Mouse (Mus musculus): ENCODE results near the gene Srprb. TPM values are rescaled to one million over a fixed set of nuclear protein-coding genes. Genes with fewer than 3 reads are reported as not detected.

Gene Srprb
- total and polyA plus RNA-seq, 2 experiments: 8.5 to 22.8 TPM

DNA sequence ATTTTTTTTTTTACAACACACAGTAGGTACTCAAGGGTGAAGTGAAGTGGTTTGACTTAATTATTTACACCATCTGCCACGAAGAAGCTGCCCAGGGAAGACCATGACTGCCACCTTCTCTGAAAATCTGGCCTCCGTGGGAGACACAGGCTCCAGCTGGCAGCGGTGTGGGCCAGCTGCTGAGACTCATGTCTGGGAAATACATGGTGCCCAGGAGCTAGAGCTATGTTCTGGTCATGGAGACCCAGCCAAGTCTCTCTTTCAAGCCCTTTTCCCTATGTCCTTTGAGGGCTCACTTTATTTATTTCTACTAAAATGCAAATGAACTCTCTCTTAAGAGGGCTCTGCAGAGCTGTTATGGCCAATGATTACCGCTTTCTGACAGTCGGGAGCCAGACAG lies 48.7 kb downstream of the Srprb start:
- no peaks in the 10 kb centered on the region for H3K79me2 ChIP-seq (ENCODE audit: control insufficient read depth, insufficient read depth, low read length)
- no peak overlapping the region for H3K4me3 ChIP-seq (ENCODE audit: insufficient read depth, low read depth, low read length)
- TF ChIP-seq POLR2A (IDR thresholded peaks at IDR 0.05; ENCODE audit: extremely low read depth, insufficient read depth, low read length) (no peak), CTCF (IDR thresholded peaks at IDR 0.05; ENCODE audit: low read depth, low read length) (no peak)
- no peaks in the 10 kb centered on the region for H3K4me1 ChIP-seq (ENCODE audit: control insufficient read depth, insufficient read depth, low read length)
- no peak overlapping the region for H3K27ac ChIP-seq (replicated peaks; ENCODE audit: insufficient read depth, low read depth, low read length)
- H3K36me3 ChIP-seq (ENCODE audit: control insufficient read depth, insufficient read depth, low read length): no peaks in the 10 kb centered on the region
- no peak overlapping the region for H3K9ac ChIP-seq (ENCODE audit: low read depth, low read length)
- WGBS: 87% methylated on average over 5 of the region's 5 CpGs
- no peaks in the 10 kb centered on the region for H3K27me3 ChIP-seq (ENCODE audit: control insufficient read depth, insufficient read depth, low read length)
- DNase-seq (ENCODE audit: extremely low read depth, low read depth, low spot score): no peak

DNA sequence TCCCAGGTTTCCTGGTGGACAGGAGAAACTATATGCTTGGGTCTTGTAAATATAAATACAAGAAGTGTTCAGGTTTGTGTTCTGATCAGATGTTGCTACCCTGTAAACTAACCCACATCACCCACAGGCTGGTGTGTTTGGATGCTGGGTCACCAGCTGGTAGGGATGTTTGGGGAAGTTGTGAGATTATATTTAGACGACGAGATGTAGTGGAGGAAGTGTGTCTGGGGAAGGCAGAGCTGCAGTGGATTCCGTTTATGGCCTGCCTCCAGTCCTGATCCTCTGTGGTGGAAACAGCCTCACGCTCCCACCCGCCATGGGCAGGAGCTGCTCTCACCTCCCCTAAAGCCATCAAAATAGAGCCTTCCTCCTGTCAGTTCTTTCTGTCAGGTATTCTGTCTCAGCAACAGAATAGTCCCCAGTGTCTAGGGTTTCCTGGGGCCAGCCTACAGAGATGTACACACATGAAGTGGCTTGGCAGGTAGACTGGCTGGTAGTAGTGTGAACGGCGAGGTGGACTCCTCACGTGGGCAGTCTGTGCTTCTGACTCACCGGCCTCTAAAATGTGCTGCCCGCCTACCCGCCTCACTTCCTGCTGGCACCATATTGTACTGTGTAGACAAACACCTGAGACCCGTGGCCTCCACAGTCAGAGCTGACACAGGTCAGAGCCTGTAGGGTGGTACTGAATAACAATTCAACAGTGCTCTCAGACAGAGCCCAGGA lies 52.7 kb downstream of the Srprb start:
- Histone ChIP-seq H3K36me3 (ENCODE audit: control insufficient read depth, insufficient read depth, low read length) (no peaks in the 10 kb centered on the region), H3K4me3 (ENCODE audit: insufficient read depth, low read depth, low read length) (no peak overlapping the region), H3K79me2 (ENCODE audit: control insufficient read depth, insufficient read depth, low read length) (no peaks in the 10 kb centered on the region), H3K27ac (replicated peaks; ENCODE audit: insufficient read depth, low read depth, low read length) (no peak overlapping the region), H3K27me3 (ENCODE audit: control insufficient read depth, insufficient read depth, low read length) (no peaks in the 10 kb centered on the region), H3K9ac (ENCODE audit: low read depth, low read length) (no peak overlapping the region), H3K4me1 (ENCODE audit: control insufficient read depth, insufficient read depth, low read length) (no peaks in the 10 kb centered on the region)
- TF ChIP-seq CTCF (IDR thresholded peaks at IDR 0.05; ENCODE audit: low read depth, low read length) (no peak), POLR2A (IDR thresholded peaks at IDR 0.05; ENCODE audit: extremely low read depth, insufficient read depth, low read length) (no peak)
- WGBS: 86% methylated on average over 12 of the region's 12 CpGs
- DNase-seq (ENCODE audit: extremely low read depth, low read depth, low spot score): no peak

DNA sequence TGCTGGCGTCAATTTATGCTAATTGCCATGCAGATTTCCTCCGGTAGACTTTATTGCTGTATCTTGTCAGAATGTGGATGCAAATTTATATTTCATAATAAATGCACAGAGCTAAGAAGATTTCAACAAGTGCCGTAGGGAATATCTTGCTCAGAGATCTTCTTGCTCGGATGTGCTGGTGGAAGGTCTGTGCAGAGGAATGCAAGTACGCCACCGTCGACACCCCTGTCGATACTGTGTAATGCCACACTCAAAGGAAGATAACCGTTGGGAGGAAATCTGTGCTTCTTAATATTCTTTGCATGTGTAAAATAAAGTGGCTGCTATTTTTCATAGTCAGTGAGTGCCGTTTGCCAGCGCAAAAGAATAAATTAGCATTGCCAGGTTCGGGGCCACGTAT lies 54.8 kb downstream of the Srprb start:
- Histone ChIP-seq H3K79me2 (ENCODE audit: control insufficient read depth, insufficient read depth, low read length) (no peaks in the 10 kb centered on the region), H3K27ac (replicated peaks; ENCODE audit: insufficient read depth, low read depth, low read length) (no peak overlapping the region), H3K4me1 (ENCODE audit: control insufficient read depth, insufficient read depth, low read length) (no peaks in the 10 kb centered on the region), H3K4me3 (ENCODE audit: insufficient read depth, low read depth, low read length) (no peak overlapping the region), H3K9ac (ENCODE audit: low read depth, low read length) (no peak overlapping the region), H3K27me3 (ENCODE audit: control insufficient read depth, insufficient read depth, low read length) (no peaks in the 10 kb centered on the region), H3K36me3 (ENCODE audit: control insufficient read depth, insufficient read depth, low read length) (no peaks in the 10 kb centered on the region)
- TF ChIP-seq CTCF (IDR thresholded peaks at IDR 0.05; ENCODE audit: low read depth, low read length) (no peak), POLR2A (IDR thresholded peaks at IDR 0.05; ENCODE audit: extremely low read depth, insufficient read depth, low read length) (no peak)
- no peak for DNase-seq (ENCODE audit: extremely low read depth, low read depth, low spot score)
- WGBS: 88% methylated on average over 13 of the region's 13 CpGs

DNA sequence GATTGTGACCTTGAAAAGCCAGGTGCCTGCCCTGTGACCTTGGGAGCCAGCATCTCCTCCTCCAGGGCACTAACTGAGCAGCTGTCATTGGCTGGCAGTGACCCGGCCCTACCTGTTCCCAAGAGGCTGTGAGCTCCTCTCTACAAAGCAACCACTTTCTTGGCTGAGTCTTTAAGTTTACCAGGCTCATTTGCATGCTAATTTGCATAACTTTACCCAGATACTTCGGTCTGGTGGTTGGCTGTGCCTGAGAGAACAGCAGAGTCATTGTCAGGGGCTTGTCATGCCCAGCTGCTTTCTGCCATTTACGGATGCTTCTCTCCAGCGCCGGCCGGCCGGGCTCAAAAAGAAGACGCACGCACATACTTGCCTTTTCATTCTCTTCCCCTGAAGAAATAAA lies 55.2 kb downstream of the Srprb start:
- Histone ChIP-seq H3K9ac (ENCODE audit: low read depth, low read length) (no peak overlapping the region), H3K27me3 (ENCODE audit: control insufficient read depth, insufficient read depth, low read length) (no peaks in the 10 kb centered on the region), H3K4me3 (ENCODE audit: insufficient read depth, low read depth, low read length) (no peak overlapping the region), H3K4me1 (ENCODE audit: control insufficient read depth, insufficient read depth, low read length) (no peaks in the 10 kb centered on the region), H3K79me2 (ENCODE audit: control insufficient read depth, insufficient read depth, low read length) (no peaks in the 10 kb centered on the region), H3K27ac (replicated peaks; ENCODE audit: insufficient read depth, low read depth, low read length) (no peak overlapping the region), H3K36me3 (ENCODE audit: control insufficient read depth, insufficient read depth, low read length) (no peaks in the 10 kb centered on the region)
- 69% methylated on average over 9 of the region's 9 CpGs for WGBS
- TF ChIP-seq CTCF (IDR thresholded peaks at IDR 0.05; ENCODE audit: low read depth, low read length) (no peak), POLR2A (IDR thresholded peaks at IDR 0.05; ENCODE audit: extremely low read depth, insufficient read depth, low read length) (no peak)
- no peak for DNase-seq (ENCODE audit: extremely low read depth, low read depth, low spot score)

DNA sequence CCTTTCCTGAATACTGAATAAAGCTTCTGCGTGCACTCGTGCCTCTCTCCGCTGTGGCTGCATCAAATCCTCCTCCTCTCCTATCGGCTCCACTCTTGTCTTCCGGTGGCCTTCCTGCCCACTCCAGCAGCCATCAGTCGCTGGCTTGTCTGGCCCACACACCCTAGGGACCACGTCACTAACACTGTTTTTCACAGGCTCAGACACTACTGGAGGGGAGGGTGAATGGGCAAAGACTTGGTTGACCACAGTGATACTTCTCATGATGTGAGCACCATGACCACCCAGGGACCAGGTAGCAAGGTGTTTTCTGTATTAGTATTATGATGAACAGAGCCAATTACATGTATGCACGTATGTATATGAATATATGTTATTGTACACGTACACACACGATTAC lies 55.7 kb downstream of the Srprb start:
- Histone ChIP-seq H3K79me2 (ENCODE audit: control insufficient read depth, insufficient read depth, low read length) (no peaks in the 10 kb centered on the region), H3K27me3 (ENCODE audit: control insufficient read depth, insufficient read depth, low read length) (no peaks in the 10 kb centered on the region), H3K27ac (replicated peaks; ENCODE audit: insufficient read depth, low read depth, low read length) (no peak overlapping the region), H3K4me1 (ENCODE audit: control insufficient read depth, insufficient read depth, low read length) (no peaks in the 10 kb centered on the region), H3K9ac (ENCODE audit: low read depth, low read length) (no peak overlapping the region), H3K4me3 (ENCODE audit: insufficient read depth, low read depth, low read length) (no peak overlapping the region), H3K36me3 (ENCODE audit: control insufficient read depth, insufficient read depth, low read length) (no peaks in the 10 kb centered on the region)
- TF ChIP-seq POLR2A (IDR thresholded peaks at IDR 0.05; ENCODE audit: extremely low read depth, insufficient read depth, low read length) (no peak), CTCF (IDR thresholded peaks at IDR 0.05; ENCODE audit: low read depth, low read length) (no peak)
- DNase-seq (ENCODE audit: extremely low read depth, low read depth, low spot score): no peak
- WGBS: 91% methylated on average over 10 of the region's 10 CpGs

DNA sequence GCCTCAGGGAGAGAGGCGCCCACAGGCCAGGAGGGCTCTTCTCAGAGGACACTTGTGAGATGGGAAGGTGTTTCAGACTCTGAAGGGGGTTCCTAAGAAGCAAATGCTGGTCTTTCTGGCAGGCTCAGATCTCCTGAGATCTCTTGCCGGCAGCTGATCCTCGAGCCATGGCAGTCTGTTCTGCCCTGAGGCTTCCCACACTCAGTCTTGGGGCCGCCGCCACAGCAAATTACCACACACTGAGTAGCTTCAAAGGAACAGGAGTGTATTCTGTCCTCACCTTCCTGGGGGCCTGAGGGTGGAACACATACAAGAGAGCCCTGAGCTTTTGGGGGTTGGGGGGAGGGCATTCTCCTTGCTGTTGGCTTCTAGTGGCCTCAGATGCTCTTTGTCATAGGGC lies 56.6 kb downstream of the Srprb start:
- Histone ChIP-seq H3K36me3 (ENCODE audit: control insufficient read depth, insufficient read depth, low read length) (no peaks in the 10 kb centered on the region), H3K27ac (replicated peaks; ENCODE audit: insufficient read depth, low read depth, low read length) (no peak overlapping the region), H3K27me3 (ENCODE audit: control insufficient read depth, insufficient read depth, low read length) (no peaks in the 10 kb centered on the region), H3K79me2 (ENCODE audit: control insufficient read depth, insufficient read depth, low read length) (no peaks in the 10 kb centered on the region), H3K9ac (ENCODE audit: low read depth, low read length) (no peak overlapping the region), H3K4me1 (ENCODE audit: control insufficient read depth, insufficient read depth, low read length) (no peaks in the 10 kb centered on the region), H3K4me3 (ENCODE audit: insufficient read depth, low read depth, low read length) (no peak overlapping the region)
- no peak for DNase-seq (ENCODE audit: extremely low read depth, low read depth, low spot score)
- WGBS: 86% methylated on average over 5 of the region's 5 CpGs
- TF ChIP-seq POLR2A (IDR thresholded peaks at IDR 0.05; ENCODE audit: extremely low read depth, insufficient read depth, low read length) (no peak), CTCF (IDR thresholded peaks at IDR 0.05; ENCODE audit: low read depth, low read length) (no peak)
